Mouse (Mus musculus) retina, embryonic 14.5 days (tissue): ENCODE data around the gene Prkca.
A peak's percentile ranks its signal among the peaks of the same experiment; 100 is the strongest.

ENCODE experiments used
- DNase-seq: peaks from one replicate; pipeline ENCODE4 v3.0.0-alpha.2; 2015; ENCODE audit warnings: low spot score

Prkca gene

DNA sequence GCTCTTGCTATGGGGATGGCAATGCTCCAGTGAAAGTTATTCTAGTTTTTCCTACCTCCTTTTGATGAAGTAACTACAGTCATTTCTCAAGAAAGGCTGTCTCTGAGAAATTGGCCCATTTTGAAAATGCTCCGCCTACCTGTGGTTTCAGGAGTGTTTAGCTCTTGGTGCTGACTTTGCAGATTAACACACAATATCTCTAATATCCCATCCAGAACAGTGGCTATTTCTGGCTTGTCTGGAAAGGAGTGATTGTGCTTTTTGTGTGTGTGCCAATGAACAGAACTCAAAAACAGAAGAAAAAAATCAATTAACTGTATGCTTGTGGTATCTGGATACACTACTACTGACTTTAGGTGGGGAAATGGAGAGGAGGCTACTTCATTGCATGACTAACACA lies 395.8 kb downstream of the Prkca start:
- DNase-seq: no peak

DNA sequence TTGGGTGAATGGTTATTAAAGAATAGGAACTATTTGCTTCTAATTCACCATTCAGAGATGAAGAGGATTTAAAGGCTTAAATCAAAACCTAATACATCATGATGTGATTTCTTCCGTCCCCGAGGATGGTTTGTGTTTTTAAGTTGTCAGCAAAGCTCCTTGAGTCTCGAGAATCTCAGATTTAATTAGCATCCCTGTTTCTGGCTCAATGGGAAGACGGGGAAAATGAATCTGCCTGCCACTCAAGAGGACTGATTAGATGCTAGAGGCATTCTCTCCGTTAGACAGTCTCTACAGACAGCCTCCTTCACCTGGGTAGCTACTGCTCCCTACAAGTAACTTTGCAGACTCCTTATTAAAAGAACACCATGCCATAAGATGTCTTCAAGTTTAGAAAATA lies 396.9 kb downstream of the Prkca start:
- DNase-seq: no peak

DNA sequence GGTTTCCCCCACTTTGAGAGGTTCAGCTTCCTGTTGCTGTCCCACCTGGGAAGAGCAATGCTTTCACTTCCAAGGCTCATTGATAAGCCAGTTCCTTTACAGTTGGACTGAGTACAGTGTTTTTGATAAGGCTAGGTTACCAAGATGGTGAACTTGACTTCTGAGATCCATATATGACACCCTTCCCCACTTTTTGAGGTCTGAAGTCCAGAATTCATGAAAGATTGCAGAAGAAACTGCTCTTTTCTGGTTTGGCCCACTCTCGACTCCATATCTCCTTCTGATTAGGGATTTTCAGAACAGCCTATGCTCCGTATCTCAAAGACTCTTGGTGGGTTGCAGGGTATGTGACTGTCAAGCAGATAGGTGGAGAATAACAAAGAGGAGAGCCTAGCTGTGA lies 406.8 kb downstream of the Prkca start:
- no peak for DNase-seq

DNA sequence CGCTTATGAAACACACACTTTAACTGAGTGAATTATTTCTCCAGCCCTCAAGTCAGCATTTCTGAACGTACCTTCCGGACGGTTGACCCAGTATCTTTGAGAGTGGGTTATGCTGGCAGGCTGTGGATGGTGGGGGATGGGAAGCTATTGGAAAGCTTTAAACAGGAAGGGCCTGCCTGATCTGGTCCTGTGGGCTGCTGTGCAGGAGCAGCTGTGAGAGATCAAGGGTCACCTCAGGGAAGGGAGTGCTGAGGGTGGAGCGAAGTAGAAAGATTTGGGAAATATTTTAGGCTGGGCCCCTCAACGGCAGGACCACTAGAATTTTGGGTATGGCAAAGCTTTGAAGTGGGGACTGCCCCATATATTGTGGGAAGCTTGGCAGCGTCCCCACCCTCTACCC lies 412.0 kb downstream of the Prkca start:
- DNase-seq: no peak

DNA sequence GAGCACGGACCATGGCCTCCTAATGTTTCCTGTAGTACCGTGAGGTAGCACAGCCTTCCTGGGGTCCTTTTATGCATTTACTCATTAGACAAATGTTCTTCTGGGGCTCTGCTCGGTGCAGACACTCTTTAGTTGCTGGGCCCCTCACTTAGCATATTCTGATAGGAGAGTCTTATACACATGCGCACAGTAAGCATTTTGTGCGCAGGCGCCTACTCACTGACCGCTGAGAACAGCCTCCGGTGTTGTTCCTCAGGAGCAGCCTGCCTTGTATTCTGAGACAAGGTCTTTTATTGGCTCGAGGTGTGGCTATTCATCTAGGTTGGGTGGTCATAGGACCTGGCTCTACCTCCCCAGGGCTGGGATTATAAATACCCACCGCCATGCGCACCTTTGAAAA lies 412.4 kb downstream of the Prkca start:
- no peak for DNase-seq

DNA sequence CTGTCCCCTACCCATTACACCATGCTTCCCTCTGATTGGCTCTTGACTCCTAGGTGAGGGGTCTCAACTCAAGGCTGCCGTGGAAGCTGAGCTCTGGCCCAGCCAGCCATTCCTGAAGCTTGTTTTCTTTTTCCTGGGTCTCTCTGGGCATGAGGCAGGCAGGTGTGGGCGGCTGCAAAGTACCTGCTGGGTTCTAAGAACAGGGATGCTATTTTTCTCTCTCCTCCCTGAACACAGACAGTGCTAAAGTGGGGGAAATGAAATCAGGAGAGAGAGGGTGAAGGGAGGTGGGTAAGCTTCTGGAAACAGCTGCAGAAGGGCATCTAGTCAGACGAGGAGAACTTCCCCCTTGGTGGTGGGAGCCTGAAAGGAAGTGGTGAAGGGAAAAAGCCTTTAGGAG lies 414.0 kb downstream of the Prkca start:
- no peak for DNase-seq

DNA sequence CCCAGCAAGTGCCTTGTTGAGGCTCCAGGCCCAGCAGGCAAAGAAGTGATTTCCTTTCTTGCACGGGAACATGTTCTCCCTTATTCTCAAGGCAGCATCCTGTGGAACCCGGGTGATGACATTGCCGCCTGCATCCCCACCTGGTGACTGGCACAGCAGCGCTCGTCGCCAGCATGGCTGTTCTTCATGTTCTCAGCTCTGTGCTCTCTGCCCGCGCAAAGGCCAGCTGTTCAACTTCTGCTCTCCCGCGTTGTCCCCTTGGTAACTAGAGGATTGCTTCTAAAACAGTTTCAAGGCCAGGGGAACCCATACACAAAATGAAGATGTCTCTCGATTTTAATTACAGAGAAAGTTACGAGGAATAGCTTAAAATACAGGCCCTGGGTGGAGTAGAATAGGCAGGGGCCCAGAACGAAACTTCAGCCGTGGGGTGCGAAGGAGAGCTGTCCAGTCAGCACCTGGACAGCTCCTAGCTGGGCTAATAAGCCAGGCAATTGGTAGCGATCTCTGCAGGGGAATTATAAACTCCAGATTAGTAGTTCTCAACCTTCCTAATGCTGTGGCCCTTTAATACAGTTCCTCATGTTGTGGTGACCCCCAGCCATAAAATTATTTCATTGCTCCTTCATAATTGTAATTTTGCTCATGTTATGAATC lies 423.7 kb downstream of the Prkca start:
- peak; percentile 59 for DNase-seq

DNA sequence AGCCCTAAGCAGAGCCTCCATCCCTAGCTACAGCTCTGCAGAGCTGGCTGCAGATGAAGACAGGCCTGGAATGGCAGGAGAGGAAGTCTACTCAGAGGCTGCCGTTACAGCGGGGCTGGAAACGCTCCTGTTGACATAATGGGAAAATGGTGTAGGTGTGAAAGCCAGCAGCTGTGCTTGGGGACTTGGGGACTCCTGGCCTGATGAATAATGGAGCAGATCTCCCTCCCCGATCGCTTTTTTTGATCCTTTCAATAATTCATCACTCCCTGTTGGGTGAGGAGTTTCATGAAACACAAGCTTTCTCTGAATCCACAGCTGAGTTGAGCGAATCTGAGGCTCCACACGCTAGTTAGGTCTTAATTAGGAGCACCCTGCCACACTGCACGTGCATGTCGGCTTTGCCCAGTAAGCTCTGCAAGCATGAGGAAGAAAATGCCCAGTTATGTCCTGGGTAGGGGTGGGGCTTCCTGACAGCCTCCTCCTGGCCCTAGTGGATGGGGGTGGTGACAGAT lies 425.9 kb downstream of the Prkca start:
- peak; percentile 61 for DNase-seq

DNA sequence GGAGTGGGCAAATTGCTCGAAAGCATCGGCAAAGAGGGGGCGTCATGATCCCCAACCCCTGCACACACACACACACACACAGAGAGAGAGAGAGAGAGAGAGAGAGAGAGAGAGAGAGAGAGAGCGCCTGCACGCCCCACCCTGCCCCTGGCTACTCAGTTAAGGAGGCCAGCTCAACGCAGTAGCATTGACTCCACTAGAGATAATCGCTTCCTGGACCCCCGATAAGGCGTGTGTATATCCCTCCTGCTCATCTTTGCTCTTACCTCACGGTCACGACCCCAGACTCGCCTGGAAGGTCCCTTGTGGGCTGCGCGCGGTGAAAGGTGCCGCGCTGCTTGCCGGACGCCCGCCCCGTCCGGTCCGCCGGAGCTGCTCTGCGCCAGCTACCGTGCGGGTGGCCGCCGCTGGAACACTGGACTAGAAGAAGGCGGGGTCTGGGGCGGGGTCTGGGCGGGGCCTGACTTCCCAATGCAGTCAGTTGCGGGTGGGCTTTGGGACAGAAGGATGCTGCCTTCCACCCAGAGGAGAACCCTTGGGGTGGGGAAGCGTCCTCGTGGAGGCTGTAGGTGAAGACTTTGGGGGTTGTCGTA lies 429.0 kb downstream of the Prkca start, which contains the start of gene Cacng5:
TSS of gene Cacng5 (minus strand) at position 422 of the 593 bp plus-strand sequence.
- DNase-seq: peak; percentile 73

DNA sequence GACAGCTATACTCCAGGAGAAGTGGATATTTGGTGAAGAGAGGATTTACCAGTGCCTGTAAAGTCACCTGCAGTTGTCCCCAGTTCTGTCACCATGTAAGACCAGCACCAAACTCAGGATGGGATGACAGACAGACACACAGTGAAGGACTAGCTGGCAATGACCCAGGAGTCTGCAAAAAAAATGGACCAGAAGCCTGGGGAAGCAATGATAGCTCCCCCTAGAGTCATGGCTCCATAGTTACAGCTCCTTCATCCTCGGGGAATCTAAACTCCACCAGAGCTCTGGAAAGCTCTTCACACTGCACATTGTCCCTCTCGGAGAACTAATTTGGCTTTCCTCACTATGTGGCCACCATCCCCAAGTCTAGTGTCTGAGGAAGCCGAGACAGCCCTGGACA lies 430.4 kb downstream of the Prkca start:
- DNase-seq: peak; percentile 43

DNA sequence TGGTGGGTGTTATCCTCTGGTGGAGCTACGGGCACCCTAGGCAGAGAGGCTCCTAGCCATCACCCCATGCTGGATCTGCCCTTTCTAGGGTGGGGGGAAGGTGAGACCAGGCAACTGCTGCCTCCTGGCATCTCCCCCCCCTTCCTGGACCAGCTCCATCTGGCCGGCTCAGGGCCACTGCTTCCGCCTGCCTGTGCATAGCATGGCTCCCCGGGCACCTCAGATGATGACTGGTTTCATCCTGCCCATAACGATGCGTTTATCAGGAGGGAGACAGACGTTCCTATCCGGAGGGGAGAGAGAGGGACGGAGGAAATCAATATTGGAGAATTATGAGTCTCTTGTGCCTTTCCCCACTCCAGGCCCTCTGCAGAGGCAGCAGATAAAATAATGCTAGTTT lies 438.4 kb downstream of the Prkca start:
- no peak for DNase-seq

DNA sequence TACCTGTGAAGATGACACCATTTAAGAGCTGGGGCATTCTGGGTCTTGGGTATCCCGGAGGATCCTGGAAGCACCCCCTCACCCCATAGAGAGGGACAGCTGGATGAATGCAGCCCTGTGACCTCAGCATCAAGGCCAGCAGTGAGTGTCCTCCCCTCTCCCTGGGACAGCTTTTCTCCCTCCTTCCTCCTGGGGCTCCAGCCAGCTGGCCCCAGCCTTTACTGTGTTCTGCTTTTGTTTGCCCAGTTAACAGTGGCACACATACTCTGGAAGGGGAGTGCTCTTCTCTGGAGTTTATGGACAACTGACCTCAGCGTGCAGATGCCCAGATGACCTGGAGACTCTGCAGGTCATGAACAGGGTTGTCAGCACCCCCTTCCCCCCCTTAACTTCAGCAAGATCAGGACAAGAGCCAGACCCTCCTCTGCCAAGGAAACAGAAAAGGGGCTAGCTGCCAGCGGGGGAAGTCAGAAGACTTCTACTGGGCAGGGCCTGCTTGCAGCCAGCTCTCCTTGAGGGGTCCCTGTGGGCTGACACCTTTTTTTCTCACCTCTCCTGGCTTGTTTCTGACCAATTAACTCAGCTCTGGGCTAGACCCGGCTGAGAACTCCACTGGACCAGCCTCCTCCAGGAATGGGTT lies 439.6 kb downstream of the Prkca start:
- no peak for DNase-seq

DNA sequence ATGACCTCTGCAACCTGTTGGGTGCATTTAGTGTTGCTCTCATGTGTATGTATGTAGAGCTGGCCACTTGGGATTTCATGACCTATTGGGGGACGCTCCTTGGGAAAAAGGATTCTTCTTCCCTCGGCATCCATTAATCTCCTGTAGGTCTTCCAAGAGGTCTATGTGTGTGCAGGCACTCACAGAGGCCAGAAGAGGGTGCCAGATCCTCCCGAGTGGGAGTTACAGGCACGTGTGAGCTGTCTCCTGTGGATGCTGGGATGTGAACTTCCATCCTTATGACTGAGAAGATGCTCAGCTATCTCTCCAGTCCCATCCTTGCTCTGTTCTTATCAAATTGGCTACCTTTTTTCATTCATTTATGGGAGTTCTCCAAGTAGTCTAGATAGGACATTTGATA lies 443.3 kb downstream of the Prkca start:
- no peak for DNase-seq

DNA sequence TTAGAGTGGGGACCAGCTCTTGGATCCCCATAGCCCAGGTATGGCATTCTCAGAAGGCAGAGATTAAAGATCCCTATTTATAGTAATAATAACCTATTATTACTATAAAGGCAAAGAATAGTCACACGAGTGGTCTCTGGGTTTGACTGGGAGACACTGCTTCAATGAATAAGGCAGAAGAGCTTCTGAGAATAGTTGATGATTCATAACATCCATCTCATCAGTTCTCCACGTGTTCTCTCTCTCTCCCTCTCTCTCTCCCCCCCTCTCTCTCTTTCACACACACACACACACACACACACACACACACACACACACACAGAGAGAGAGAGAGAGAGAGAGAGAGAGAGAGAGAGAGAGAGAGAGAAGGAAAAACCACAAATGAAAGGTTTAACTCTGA lies 445.0 kb downstream of the Prkca start:
- no peak for DNase-seq

DNA sequence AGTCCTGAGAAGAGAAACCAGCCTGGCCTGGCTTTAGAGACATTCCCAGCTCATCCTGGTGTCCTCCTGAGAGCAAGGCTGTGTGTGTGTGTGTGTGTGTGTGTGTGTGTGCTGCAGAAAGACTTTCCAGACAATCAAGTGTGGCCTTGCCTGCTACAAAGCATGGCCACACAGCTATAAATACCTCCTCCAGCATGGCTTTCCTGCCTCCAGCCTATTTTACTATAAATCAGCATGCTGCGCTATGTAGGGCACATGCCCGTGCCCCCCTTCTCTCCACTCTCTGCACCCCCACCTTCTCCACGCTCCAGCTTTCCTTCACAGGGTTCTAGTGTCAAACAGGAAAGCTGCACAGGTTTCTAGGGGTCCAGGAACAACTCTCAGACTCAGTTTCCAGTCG lies 448.1 kb downstream of the Prkca start:
- DNase-seq: no peak

DNA sequence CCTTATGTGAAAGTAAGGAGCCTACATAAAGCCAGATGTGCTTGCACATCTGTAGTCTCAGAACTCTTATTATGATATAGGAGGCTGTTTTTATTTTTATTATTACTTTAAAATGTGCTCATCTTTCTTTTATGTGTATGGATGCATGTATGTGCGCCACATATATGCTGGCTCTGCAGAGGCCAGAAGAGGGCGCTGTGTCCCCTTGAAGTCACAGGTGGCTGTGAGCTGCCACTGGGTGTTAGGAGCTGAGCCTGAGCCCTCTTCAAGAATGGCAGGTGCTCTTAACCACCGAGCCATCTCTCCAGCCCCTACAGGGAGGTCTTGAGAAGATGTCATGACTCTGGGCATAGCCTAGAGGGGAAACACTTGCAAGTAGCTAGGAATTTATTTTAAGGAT lies 452.4 kb downstream of the Prkca start:
- no peak for DNase-seq

DNA sequence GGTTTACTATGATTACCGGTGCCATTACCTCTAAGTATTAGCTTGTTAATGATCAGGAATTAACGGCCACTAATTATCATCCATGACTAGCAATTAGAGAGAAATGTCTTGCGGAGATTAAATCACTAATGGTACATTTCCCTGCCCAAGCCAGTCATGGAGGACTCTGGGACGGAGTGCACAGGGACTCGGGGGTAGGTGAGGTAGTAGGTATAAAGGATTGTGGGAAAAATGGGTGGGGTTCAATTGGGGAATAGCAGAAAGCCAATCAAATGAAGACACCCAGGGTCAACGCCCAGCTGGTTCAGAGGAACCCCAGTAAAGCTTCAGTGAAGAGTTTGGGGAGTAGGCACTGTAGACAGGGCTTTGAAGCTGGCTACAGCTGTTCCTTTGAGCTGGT lies 456.4 kb downstream of the Prkca start:
- DNase-seq: no peak
